Mouse (Mus musculus): ENCODE measurements at regions not wholly inside any gene's neighbourhood (a gene's known extent, or its start where the extent isn't known, plus 50 kb on each side); places are given as distances from the start of the nearest gene placed in this dataset.

GRCm38 (mm10) chr4:4708261-4708660, 84.9 kb downstream of the Impad1 start:
- ATAC-seq (replicated peaks; ENCODE audit: insufficient number of reproducible peaks, low FRiP score, low TSS enrichment, low read depth) (no peak), DNase-seq (ENCODE audit: low spot score) (no peak)
- no peak overlapping the region for H3K27ac ChIP-seq (replicated peaks; ENCODE audit: low read depth, low read length)
- WGBS = 24% methylated on average over 3 of the region's 3 CpGs
- H3K9me3 ChIP-seq (replicated peaks; ENCODE audit: control insufficient read depth, low read length) = no peaks in the 10 kb centered on the region
- H3K4me2 ChIP-seq (ENCODE audit: low read depth, low read length) = no peak overlapping the region
- H3K27me3 ChIP-seq (ENCODE audit: control insufficient read depth, insufficient read depth, low read length) = no peaks in the 10 kb centered on the region
- H3K9ac ChIP-seq (replicated peaks; ENCODE audit: low read length) = no peak overlapping the region
- no peaks in the 10 kb centered on the region for H3K36me3 ChIP-seq (replicated peaks; ENCODE audit: control insufficient read depth, insufficient read depth, low read depth, low read length)
- no peak overlapping the region for H3K4me3 ChIP-seq (ENCODE audit: low read depth, low read length)
- H3K4me1 ChIP-seq (ENCODE audit: control insufficient read depth, insufficient read depth, low read length) = no peaks in the 10 kb centered on the region

GRCm38 (mm10) chr4:4699102-4699501, 94.1 kb downstream of the Impad1 start:
- 87% methylated on average over 2 of the region's 2 CpGs for WGBS
- H3K27ac ChIP-seq (replicated peaks; ENCODE audit: low read depth, low read length) = no peak overlapping the region
- H3K4me2 ChIP-seq (ENCODE audit: low read depth, low read length) = no peak overlapping the region
- DNase-seq (ENCODE audit: low spot score) (no peak), ATAC-seq (replicated peaks; ENCODE audit: insufficient number of reproducible peaks, low FRiP score, low TSS enrichment, low read depth) (no peak)
- H3K4me3 ChIP-seq (ENCODE audit: low read depth, low read length) = no peak overlapping the region
- H3K36me3 ChIP-seq (replicated peaks; ENCODE audit: control insufficient read depth, insufficient read depth, low read depth, low read length) = no peaks in the 10 kb centered on the region
- H3K4me1 ChIP-seq (ENCODE audit: control insufficient read depth, insufficient read depth, low read length) = no peaks in the 10 kb centered on the region
- no peak overlapping the region for H3K9ac ChIP-seq (replicated peaks; ENCODE audit: low read length)
- H3K9me3 ChIP-seq (replicated peaks; ENCODE audit: control insufficient read depth, low read length) = no peaks in the 10 kb centered on the region
- no peaks in the 10 kb centered on the region for H3K27me3 ChIP-seq (ENCODE audit: control insufficient read depth, insufficient read depth, low read length)

GRCm38 (mm10) chr4:4695413-4695812, 97.7 kb downstream of the Impad1 start:
- Histone ChIP-seq H3K9me3 (replicated peaks; ENCODE audit: control insufficient read depth, low read length) (no peaks in the 10 kb centered on the region), H3K27me3 (ENCODE audit: control insufficient read depth, insufficient read depth, low read length) (no peaks in the 10 kb centered on the region), H3K4me1 (ENCODE audit: control insufficient read depth, insufficient read depth, low read length) (no peaks in the 10 kb centered on the region), H3K36me3 (replicated peaks; ENCODE audit: control insufficient read depth, insufficient read depth, low read depth, low read length) (no peaks in the 10 kb centered on the region), H3K27ac (replicated peaks; ENCODE audit: low read depth, low read length) (no peak overlapping the region), H3K4me2 (ENCODE audit: low read depth, low read length) (no peak overlapping the region), H3K9ac (replicated peaks; ENCODE audit: low read length) (no peak overlapping the region), H3K4me3 (ENCODE audit: low read depth, low read length) (no peak overlapping the region)
- 77% methylated on average over 1 of the region's 1 CpGs for WGBS
- ATAC-seq (replicated peaks; ENCODE audit: insufficient number of reproducible peaks, low FRiP score, low TSS enrichment, low read depth) (no peak), DNase-seq (ENCODE audit: low spot score) (no peak)

- ATAC-seq (replicated peaks; ENCODE audit: insufficient number of reproducible peaks, low FRiP score, low TSS enrichment, low read depth) (no peak), DNase-seq (ENCODE audit: low spot score) (no peak)
- no peaks in the 10 kb centered on the region for H3K4me1 ChIP-seq (ENCODE audit: control insufficient read depth, insufficient read depth, low read length)
- H3K36me3 ChIP-seq (replicated peaks; ENCODE audit: control insufficient read depth, insufficient read depth, low read depth, low read length) = no peaks in the 10 kb centered on the region
- no peak overlapping the region for H3K9ac ChIP-seq (replicated peaks; ENCODE audit: low read length)
- H3K4me3 ChIP-seq (ENCODE audit: low read depth, low read length) = no peak overlapping the region
- H3K4me2 ChIP-seq (ENCODE audit: low read depth, low read length) = no peak overlapping the region
- H3K27ac ChIP-seq (replicated peaks; ENCODE audit: low read depth, low read length) = no peak overlapping the region
- H3K9me3 ChIP-seq (replicated peaks; ENCODE audit: control insufficient read depth, low read length) = no peaks in the 10 kb centered on the region
- H3K27me3 ChIP-seq (ENCODE audit: control insufficient read depth, insufficient read depth, low read length) = no peaks in the 10 kb centered on the region
- WGBS = 21% methylated on average over 4 of the region's 4 CpGs
Measured at GRCm38 (mm10) chr4:4686920-4687319, 106.2 kb downstream of the Impad1 start.

- DNase-seq (ENCODE audit: low spot score) = no peak
- no peaks in the 10 kb centered on the region for H3K27me3 ChIP-seq (ENCODE audit: control insufficient read depth, insufficient read depth, low read length)
- H3K9ac ChIP-seq (replicated peaks; ENCODE audit: low read length) = no peak overlapping the region
- no peaks in the 10 kb centered on the region for H3K9me3 ChIP-seq (replicated peaks; ENCODE audit: control insufficient read depth, low read length)
- H3K4me2 ChIP-seq (ENCODE audit: low read depth, low read length) = no peak overlapping the region
- no peak overlapping the region for H3K27ac ChIP-seq (replicated peaks; ENCODE audit: low read depth, low read length)
- ATAC-seq (replicated peaks; ENCODE audit: insufficient number of reproducible peaks, low FRiP score, low TSS enrichment, low read depth) = no peak
- no peaks in the 10 kb centered on the region for H3K4me1 ChIP-seq (ENCODE audit: control insufficient read depth, insufficient read depth, low read length)
- no peaks in the 10 kb centered on the region for H3K36me3 ChIP-seq (replicated peaks; ENCODE audit: control insufficient read depth, insufficient read depth, low read depth, low read length)
- H3K4me3 ChIP-seq (ENCODE audit: low read depth, low read length) = no peak overlapping the region
Measured at GRCm38 (mm10) chr4:4674607-4675006, 118.5 kb downstream of the Impad1 start.

GRCm38 (mm10) chr4:4650251-4650650, 142.9 kb downstream of the Impad1 start:
- H3K4me2 ChIP-seq (ENCODE audit: low read depth, low read length) = no peak overlapping the region
- no peaks in the 10 kb centered on the region for H3K27me3 ChIP-seq (ENCODE audit: control insufficient read depth, insufficient read depth, low read length)
- no peaks in the 10 kb centered on the region for H3K36me3 ChIP-seq (replicated peaks; ENCODE audit: control insufficient read depth, insufficient read depth, low read depth, low read length)
- no peaks in the 10 kb centered on the region for H3K9me3 ChIP-seq (replicated peaks; ENCODE audit: control insufficient read depth, low read length)
- DNase-seq (ENCODE audit: low spot score) (no peak), ATAC-seq (replicated peaks; ENCODE audit: insufficient number of reproducible peaks, low FRiP score, low TSS enrichment, low read depth) (no peak)
- WGBS = 64% methylated on average over 1 of the region's 1 CpGs
- no peak overlapping the region for H3K27ac ChIP-seq (replicated peaks; ENCODE audit: low read depth, low read length)
- H3K4me1 ChIP-seq (ENCODE audit: control insufficient read depth, insufficient read depth, low read length) = no peaks in the 10 kb centered on the region
- H3K4me3 ChIP-seq (ENCODE audit: low read depth, low read length) = no peak overlapping the region
- no peak overlapping the region for H3K9ac ChIP-seq (replicated peaks; ENCODE audit: low read length)

GRCm38 (mm10) chr4:4645264-4645663, 147.9 kb downstream of the Impad1 start:
- H3K4me2 ChIP-seq (ENCODE audit: low read depth, low read length) = no peak overlapping the region
- DNase-seq (ENCODE audit: low spot score) (no peak), ATAC-seq (replicated peaks; ENCODE audit: insufficient number of reproducible peaks, low FRiP score, low TSS enrichment, low read depth) (no peak)
- WGBS = 91% methylated on average over 1 of the region's 1 CpGs
- H3K9me3 ChIP-seq (replicated peaks; ENCODE audit: control insufficient read depth, low read length) = no peaks in the 10 kb centered on the region
- no peaks in the 10 kb centered on the region for H3K36me3 ChIP-seq (replicated peaks; ENCODE audit: control insufficient read depth, insufficient read depth, low read depth, low read length)
- H3K4me1 ChIP-seq (ENCODE audit: control insufficient read depth, insufficient read depth, low read length) = no peaks in the 10 kb centered on the region
- no peak overlapping the region for H3K4me3 ChIP-seq (ENCODE audit: low read depth, low read length)
- no peaks in the 10 kb centered on the region for H3K27me3 ChIP-seq (ENCODE audit: control insufficient read depth, insufficient read depth, low read length)
- H3K9ac ChIP-seq (replicated peaks; ENCODE audit: low read length) = no peak overlapping the region
- no peak overlapping the region for H3K27ac ChIP-seq (replicated peaks; ENCODE audit: low read depth, low read length)

GRCm38 (mm10) chr4:4636258-4636657, 156.9 kb downstream of the Impad1 start:
- H3K27ac ChIP-seq (replicated peaks; ENCODE audit: low read depth, low read length) = no peak overlapping the region
- H3K9me3 ChIP-seq (replicated peaks; ENCODE audit: control insufficient read depth, low read length) = no peaks in the 10 kb centered on the region
- DNase-seq (ENCODE audit: low spot score) (peak; percentile 35), ATAC-seq (replicated peaks; ENCODE audit: insufficient number of reproducible peaks, low FRiP score, low TSS enrichment, low read depth) (no peak)
- no peaks in the 10 kb centered on the region for H3K4me1 ChIP-seq (ENCODE audit: control insufficient read depth, insufficient read depth, low read length)
- no peaks in the 10 kb centered on the region for H3K27me3 ChIP-seq (ENCODE audit: control insufficient read depth, insufficient read depth, low read length)
- no peak overlapping the region for H3K4me3 ChIP-seq (ENCODE audit: low read depth, low read length)
- no peaks in the 10 kb centered on the region for H3K36me3 ChIP-seq (replicated peaks; ENCODE audit: control insufficient read depth, insufficient read depth, low read depth, low read length)
- no peak overlapping the region for H3K9ac ChIP-seq (replicated peaks; ENCODE audit: low read length)
- H3K4me2 ChIP-seq (ENCODE audit: low read depth, low read length) = no peak overlapping the region

- H3K4me2 ChIP-seq (ENCODE audit: low read depth, low read length) = no peak overlapping the region
- 41% methylated on average over 1 of the region's 1 CpGs for WGBS
- no peak overlapping the region for H3K4me3 ChIP-seq (ENCODE audit: low read depth, low read length)
- no peak for DNase-seq (ENCODE audit: low spot score)
- ATAC-seq (replicated peaks; ENCODE audit: insufficient number of reproducible peaks, low FRiP score, low TSS enrichment, low read depth) = no peak
- H3K9me3 ChIP-seq (replicated peaks; ENCODE audit: control insufficient read depth, low read length) = no peaks in the 10 kb centered on the region
- H3K9ac ChIP-seq (replicated peaks; ENCODE audit: low read length) = no peak overlapping the region
- no peaks in the 10 kb centered on the region for H3K36me3 ChIP-seq (replicated peaks; ENCODE audit: control insufficient read depth, insufficient read depth, low read depth, low read length)
- no peak overlapping the region for H3K27ac ChIP-seq (replicated peaks; ENCODE audit: low read depth, low read length)
- H3K27me3 ChIP-seq (ENCODE audit: control insufficient read depth, insufficient read depth, low read length) = no peaks in the 10 kb centered on the region
- no peaks in the 10 kb centered on the region for H3K4me1 ChIP-seq (ENCODE audit: control insufficient read depth, insufficient read depth, low read length)
Measured at GRCm38 (mm10) chr4:4635856-4636255, 157.3 kb downstream of the Impad1 start.
